Mouse (Mus musculus) olfactory bulb, adult 2 months (tissue): ENCODE measurements around the gene Zdhhc18. TPM values are rescaled to one million over a fixed set of nuclear protein-coding genes. Genes with fewer than 3 reads are reported as not detected.

Source experiments
- H3K27ac ChIP-seq: fragments of 200-500 bp; 2 replicates; pipeline ENCODE4 v1.5.1; 2012; ENCODE audit warnings: low read depth, low read length; ENCODE audit not compliant: insufficient read depth
- H3K4me1 ChIP-seq: fragments of 200-500 bp; 2 replicates; pipeline ENCODE4 v1.6.1; 2012; ENCODE audit warnings: low read length; ENCODE audit not compliant: control insufficient read depth, insufficient read depth
- H3K4me3 ChIP-seq: fragments of 200-500 bp; 2 replicates; pipeline ENCODE4 v1.5.1; 2012; ENCODE audit warnings: mild to moderate bottlenecking, low read depth, low read length, moderate library complexity; ENCODE audit not compliant: insufficient read depth
- CTCF ChIP-seq: fragments of 200-500 bp; IDR thresholded peaks from 2 replicates; pipeline ENCODE4 v1.5.1; 2012; ENCODE audit warnings: low read depth, mild to moderate bottlenecking, low read length, moderate library complexity; ENCODE audit not compliant: insufficient read depth
- POLR2A ChIP-seq: fragments of 200-500 bp; IDR thresholded peaks from 2 replicates; pipeline ENCODE4 v1.6.1; 2012; ENCODE audit warnings: mild to moderate bottlenecking, low read depth, low read length, moderate library complexity; ENCODE audit not compliant: insufficient read depth
- WGBS: fragments of 180-500 bp; shearing (Covaris S2); methylation state at CpG from one replicate; pipeline ENCODE4 v1.1.7; 2018; 5-methylcytosine and 5-hydroxymethylcytosine counted together
- polyA plus RNA-seq: library from polyadenylated mRNA; stranded (reverse); fragments of >200 nt; gene quantifications from 2 replicates; pipeline ENCODE4 v1.2.4, GENCODE M21; 2012; ENCODE audit warnings: low replicate concordance; ENCODE audit not compliant: missing spikeins, insufficient read depth, insufficient read length

Zdhhc18 gene
- polyA plus RNA-seq, 1 experiment = not detected

DNA sequence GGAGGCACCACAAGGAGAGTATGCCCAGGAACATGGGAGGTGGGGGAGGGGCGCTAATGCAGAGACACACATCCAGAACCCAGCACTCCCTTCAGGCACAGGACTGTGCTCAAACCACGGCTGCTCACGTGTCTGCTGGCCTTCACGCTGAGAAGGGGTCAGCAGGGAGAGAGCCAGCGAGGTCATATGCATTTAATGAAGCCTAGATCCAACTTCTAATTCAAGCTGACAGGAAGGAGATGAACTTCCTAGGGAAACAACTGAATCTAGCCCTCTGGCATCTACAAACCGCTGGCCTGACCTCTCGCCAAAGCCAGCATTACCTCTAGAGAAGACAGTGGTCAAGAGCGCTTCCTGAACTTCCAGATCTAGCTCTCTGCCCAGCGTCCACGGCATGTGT is 34.5 kb downstream of the Zdhhc18 start:
- no peak overlapping the region for H3K4me3 ChIP-seq
- H3K4me1 ChIP-seq = peaks cover 33% of the 10 kb centered on the region
- 82% methylated on average over 10 of the region's 10 CpGs for WGBS
- TF ChIP-seq CTCF (no peak), POLR2A (no peak)
- no peak overlapping the region for H3K27ac ChIP-seq

DNA sequence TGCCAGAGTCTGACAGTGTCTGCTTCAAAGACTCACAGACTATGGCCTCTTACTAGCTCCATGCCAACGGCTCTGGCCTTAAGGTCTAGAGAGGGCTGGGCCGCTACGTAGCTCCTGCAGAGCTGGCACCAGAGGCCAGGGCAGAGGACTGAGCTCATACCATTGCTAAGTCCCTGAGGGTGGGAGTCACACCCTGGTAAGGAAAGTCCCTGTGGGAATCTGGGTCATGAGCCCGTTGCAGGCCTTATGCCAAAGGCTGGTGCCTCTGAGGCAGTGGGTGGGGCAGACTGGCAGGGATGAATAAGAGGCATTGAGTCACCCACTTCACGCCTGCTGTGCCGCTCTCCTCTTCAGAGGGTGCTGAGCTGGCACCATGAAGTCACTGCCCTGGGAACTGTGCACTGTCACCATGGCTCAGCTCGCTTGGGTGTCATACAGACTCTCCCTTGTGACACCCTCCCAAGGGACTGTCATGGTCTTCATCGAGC is 35.6 kb downstream of the Zdhhc18 start:
- Histone ChIP-seq H3K27ac (peak overlapping the region; percentile 84), H3K4me3 (no peak overlapping the region), H3K4me1 (peaks cover 34% of the 10 kb centered on the region)
- 16% methylated on average over 8 of the region's 8 CpGs for WGBS
- no peak for TF ChIP-seq POLR2A
- no peak for TF ChIP-seq CTCF

DNA sequence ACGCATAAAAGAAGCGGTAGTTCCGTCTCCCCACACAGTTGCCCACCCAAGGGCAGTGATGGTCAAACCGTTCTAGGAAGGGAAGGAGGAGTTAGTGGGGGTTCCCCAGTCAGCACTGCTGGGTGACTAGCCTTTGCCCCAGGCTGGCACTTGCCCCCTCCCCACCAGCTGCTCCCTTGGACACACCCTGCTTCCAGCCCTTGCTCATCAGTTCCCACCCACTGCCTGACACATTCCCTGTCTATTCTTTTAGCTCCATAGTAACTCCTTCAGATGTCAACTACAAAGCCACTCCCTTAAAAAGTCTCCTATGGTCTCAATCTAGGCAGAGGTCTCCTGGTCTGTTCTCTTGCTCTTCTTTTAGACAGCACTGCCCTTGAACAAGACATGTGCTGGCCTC is 36.1 kb downstream of the Zdhhc18 start:
- WGBS = 81% methylated on average over 4 of the region's 4 CpGs
- Histone ChIP-seq H3K4me1 (peaks cover 34% of the 10 kb centered on the region), H3K27ac (peak overlapping the region; percentile 84), H3K4me3 (no peak overlapping the region)
- TF ChIP-seq POLR2A (no peak), CTCF (no peak)

DNA sequence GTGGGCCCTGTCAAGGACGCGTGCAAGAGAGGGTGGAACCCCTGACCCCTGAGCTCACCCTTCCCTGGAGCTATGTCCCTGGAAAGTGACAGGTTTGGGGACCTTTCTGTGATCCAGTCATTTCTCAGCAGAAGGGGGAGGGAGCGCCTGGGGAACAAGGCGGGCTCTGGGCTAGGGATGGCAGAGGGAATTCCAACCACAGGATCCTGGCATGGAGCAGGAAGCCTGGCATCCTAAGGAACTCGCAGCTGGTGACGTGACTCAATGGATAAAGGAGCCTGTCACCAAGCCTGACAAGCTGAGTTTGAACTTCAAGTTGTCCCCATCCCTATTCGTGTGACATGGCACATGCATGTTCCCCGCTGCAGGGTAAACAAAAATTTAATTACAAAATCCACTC is 36.9 kb downstream of the Zdhhc18 start:
- WGBS = 85% methylated on average over 8 of the region's 8 CpGs
- Histone ChIP-seq H3K4me3 (no peak overlapping the region), H3K27ac (no peak overlapping the region), H3K4me1 (peaks cover 34% of the 10 kb centered on the region)
- TF ChIP-seq POLR2A (no peak), CTCF (no peak)

DNA sequence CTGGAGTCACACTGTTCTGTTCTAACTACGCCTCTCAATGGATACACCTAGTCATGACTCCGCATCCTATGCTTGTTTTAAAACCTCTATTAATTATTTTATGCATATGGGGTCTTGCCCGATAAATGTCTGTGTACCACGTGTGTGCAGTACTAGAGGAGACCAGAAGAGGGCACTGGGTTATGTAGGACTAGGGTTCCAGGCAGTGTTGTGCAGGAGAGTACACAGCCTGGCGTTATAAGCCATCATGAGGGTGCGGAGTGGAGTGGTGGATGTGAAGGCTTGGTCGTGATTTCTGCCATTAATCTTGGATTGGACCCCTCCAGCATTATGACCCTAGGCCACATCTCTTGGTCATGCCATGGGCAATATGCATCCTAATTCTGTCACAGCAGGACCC is 37.5 kb downstream of the Zdhhc18 start:
- Histone ChIP-seq H3K27ac (no peak overlapping the region), H3K4me3 (no peak overlapping the region), H3K4me1 (peaks cover 34% of the 10 kb centered on the region)
- no peak for TF ChIP-seq POLR2A
- no peak for TF ChIP-seq CTCF
- 95% methylated on average over 7 of the region's 7 CpGs for WGBS

DNA sequence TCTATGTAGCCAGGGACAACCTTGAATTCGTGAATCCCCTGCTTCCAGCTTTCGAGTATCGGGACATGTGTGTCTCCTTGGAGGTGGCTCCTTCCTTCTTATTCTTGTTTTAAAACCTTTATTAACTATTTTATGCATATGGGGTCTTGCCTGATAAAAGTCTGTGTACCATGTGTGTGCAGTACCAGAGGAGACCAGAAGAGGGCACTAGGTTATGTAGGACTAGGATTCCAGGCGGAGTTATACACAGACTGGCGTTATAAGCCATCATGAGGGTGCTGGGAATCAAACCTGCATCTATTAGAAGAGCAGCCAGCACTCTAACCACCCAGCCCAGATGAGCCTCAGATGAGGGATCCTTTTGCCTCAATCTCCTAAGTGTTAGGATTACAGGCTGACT is 38.1 kb downstream of the Zdhhc18 start:
- Histone ChIP-seq H3K4me1 (peaks cover 34% of the 10 kb centered on the region), H3K4me3 (no peak overlapping the region), H3K27ac (no peak overlapping the region)
- no peak for TF ChIP-seq POLR2A
- over 99% methylated on average over 5 of the region's 5 CpGs for WGBS

DNA sequence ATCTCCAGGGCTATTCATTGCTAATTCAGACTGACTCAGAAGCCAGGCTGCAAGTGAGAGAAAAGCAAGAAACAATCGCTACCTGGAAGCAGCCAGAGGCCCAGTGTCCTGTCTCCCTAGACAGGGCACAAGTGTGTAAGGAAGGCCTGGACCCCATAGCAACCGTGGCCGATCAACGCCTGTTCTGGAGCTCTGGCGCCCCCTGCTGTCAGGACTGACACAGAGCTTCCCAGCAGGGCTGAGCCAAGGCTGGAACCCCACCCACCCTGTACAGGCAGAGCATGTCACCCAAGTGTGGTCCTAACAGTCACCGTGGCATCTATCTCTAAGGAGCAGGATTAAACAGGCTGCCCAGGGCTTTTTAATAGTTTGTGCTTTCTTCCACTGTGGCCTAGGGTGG is 40.2 kb downstream of the Zdhhc18 start:
- H3K27ac ChIP-seq = no peak overlapping the region
- TF ChIP-seq POLR2A (no peak), CTCF (peak; percentile 77)
- WGBS = 14% methylated on average over 6 of the region's 6 CpGs

DNA sequence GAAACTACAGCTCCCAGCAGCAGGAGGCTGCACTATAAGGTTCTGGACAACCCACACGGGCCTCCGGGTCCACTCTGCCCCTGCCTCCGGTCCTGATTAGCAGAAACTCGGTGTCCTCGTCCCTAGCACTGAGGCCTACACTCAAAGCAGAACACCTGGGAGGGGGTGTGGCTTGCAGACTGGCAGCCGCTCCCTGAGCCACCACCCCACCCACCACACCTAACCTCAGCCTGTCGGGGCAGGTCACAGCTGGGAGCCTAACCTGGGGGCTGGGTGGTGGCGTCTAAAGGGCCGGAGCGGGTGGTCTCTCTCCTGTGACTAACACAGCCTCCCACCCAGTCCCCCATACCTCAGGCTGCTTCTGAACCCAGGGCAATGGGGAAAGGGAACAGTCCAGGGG is 42.7 kb downstream of the Zdhhc18 start:
- 90% methylated on average over 10 of the region's 10 CpGs for WGBS
- Histone ChIP-seq H3K27ac (no peak overlapping the region), H3K4me1 (peaks cover 4% of the 10 kb centered on the region; the same call in 1 of the 2 replicates), H3K4me3 (no peak overlapping the region)
- no peak for TF ChIP-seq CTCF
- no peak for TF ChIP-seq POLR2A

More for the DNA sequence above, 40.2 kb downstream of the Zdhhc18 start:
- H3K4me3 ChIP-seq = no peak overlapping the region
- peaks cover 24% of the 10 kb centered on the region for H3K4me1 ChIP-seq

DNA sequence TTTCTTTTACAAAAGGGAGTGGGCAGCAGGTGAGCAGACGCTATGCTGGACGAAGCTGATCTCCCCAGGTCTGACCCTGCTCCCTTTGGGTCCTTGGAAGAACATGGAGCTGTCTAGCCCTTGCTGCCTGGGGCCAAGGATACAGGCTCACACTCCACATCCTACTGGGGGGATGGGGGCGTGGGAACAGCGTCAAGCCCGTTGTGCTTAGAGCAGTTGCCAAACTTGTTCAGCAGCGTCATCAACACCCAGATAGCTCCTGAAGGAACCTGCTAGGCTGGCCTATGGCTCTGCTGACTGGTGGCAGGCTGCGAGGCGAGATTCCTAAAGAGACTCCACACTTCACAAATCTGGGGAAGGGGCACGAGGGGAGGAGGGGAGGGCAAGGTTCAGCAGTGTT is 44.6 kb downstream of the Zdhhc18 start:
- 61% methylated on average over 9 of the region's 9 CpGs for WGBS
- TF ChIP-seq CTCF (no peak), POLR2A (no peak)
- Histone ChIP-seq H3K4me3 (no peak overlapping the region), H3K4me1 (peaks cover 11% of the 10 kb centered on the region), H3K27ac (no peak overlapping the region)

DNA sequence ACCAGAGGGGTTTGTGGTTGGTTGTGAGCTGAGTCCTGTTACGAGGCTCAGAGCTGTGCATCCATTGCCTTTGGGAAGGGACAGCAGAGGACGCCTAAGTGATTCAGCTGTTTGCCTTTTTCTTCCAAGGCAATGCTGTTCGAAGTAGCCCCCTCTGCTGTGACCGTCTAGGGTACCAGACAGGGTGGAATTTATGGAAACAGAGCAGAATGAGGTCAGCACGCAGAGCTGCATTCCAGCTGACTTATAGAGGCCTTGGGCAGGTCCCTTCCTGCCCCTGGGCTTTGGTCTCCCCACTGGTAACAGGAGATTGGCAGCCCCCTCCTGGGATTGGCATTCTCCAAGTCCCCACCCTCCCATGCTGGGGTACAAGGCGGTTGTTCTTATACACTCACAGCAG is 45.1 kb downstream of the Zdhhc18 start:
- 81% methylated on average over 6 of the region's 6 CpGs for WGBS
- Histone ChIP-seq H3K4me3 (no peak overlapping the region), H3K4me1 (peaks cover 14% of the 10 kb centered on the region), H3K27ac (no peak overlapping the region)
- TF ChIP-seq CTCF = no peak
- no peak for TF ChIP-seq POLR2A
